In the genomic region with DNA sequence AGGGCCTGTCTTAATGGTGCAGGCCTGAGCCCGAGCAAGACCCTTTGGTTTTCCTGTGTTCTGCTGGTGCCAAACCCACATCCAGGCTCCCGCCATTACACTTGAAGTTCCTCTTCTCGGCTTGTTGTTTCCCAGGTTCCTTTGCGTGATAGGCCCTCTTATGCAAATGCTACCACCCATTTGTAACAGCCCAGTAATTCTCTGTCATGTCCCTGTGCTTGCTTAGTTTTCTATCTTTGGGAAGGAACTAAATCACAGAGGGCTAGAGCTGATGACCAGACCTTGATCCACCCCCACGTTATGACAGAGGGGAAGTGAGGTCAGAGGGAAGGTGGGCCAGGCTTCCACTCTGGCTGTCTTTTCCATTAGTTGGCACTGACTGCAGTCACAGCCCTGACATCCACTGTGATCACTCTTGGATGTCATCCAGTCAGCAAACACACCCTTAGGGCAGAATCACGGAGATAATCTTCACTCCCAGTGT, we compare ENCODE assay signal across 15 mouse cellular contexts. TPM values are rescaled to one million over a fixed set of nuclear protein-coding genes. Genes with fewer than 3 reads are reported as not detected.
DNase-seq lines count a peak whose midpoint lies in the region; ATAC-seq and TF ChIP-seq lines count a peak whose summit lies in the region.
"Had no signal": no experiment of that assay in that cellular context is flagged by ENCODE, and none has a peak within 500 bp of the region (broad histone marks: within the 10 kb centered on the region; RNA-seq: fewer than 3 reads in every experiment).

No protein-coding gene starts in this region.

- TF ChIP-seq EP300 in CH12.LX (IDR thresholded peaks at IDR 0.05; ENCODE audit: low read length) = no peak

- no peak overlapping the region for H3K27ac ChIP-seq in CH12.LX (ENCODE audit: insufficient read depth, low read depth)
- H3K27ac ChIP-seq in intestine, embryonic 15.5 days = no peak overlapping the region
- H3K27ac ChIP-seq: embryonic facial prominence, embryonic 12.5 days; forebrain, embryonic 12.5 days; hindbrain, embryonic 10.5 days; liver, embryonic 15.5 days had no signal

- 75% methylated on average over 6 of the region's 6 CpGs for WGBS in intestine, embryonic 15.5 days

- TF ChIP-seq CTCF in CH12.LX (conservative IDR thresholded peaks at IDR 0.05 in 1 of 2, IDR thresholded peaks at IDR 0.05 in 1 of 2; ENCODE audit: low read depth in 2 of 2, low read length in 2 of 2) = no peak

- intact Hi-C loops in heart, postnatal 10 days (cut with DNase I) = no loop called here
- intact Hi-C loops in heart, postnatal 25 days (cut with DNase I) = no loop called here

- TF ChIP-seq RAD21 in CH12.LX (IDR thresholded peaks at IDR 0.05; ENCODE audit: low read depth, low read length) = no peak

- H3K4me1 ChIP-seq in CH12.LX (ENCODE audit: control insufficient read depth in 1 of 2, insufficient read depth in 2 of 2) = peaks cover 0 to 13% of the 10 kb centered on the region in 2 experiments; a peak in 2 of 4 replicates
- H3K4me1 ChIP-seq in intestine, embryonic 15.5 days (replicated peaks) = no peaks in the 10 kb centered on the region
- H3K4me1 ChIP-seq: embryonic facial prominence, embryonic 12.5 days; forebrain, embryonic 12.5 days; hindbrain, embryonic 10.5 days; liver, embryonic 15.5 days had no signal

- H3K4me3 ChIP-seq in CH12.LX (replicated peaks in 1 of 3; ENCODE audit: low read depth in 2 of 3, low read length in 2 of 3, poor library complexity in 1 of 3) = no peak overlapping the region
- H3K4me3 ChIP-seq in intestine, embryonic 15.5 days (replicated peaks) = no peak overlapping the region
- H3K4me3 ChIP-seq: embryonic facial prominence, embryonic 12.5 days; forebrain, embryonic 12.5 days; hindbrain, embryonic 10.5 days; liver, embryonic 15.5 days had no signal

- H3K36me3 ChIP-seq in CH12.LX (replicated peaks in 1 of 2; ENCODE audit: control insufficient read depth in 1 of 2, insufficient read depth in 1 of 2, low read length in 1 of 2) = no peaks in the 10 kb centered on the region
- no peaks in the 10 kb centered on the region for H3K36me3 ChIP-seq in intestine, embryonic 15.5 days
- H3K36me3 ChIP-seq: embryonic facial prominence, embryonic 12.5 days; forebrain, embryonic 12.5 days; hindbrain, embryonic 10.5 days; liver, embryonic 15.5 days had no signal

- TF ChIP-seq POLR2A in CH12.LX (IDR thresholded peaks at IDR 0.05; ENCODE audit: low read depth, low read length) = no peak

- no peak for ATAC-seq in intestine, embryonic 15.5 days
- ATAC-seq: intestine, postnatal 0 days had no signal

- H3K9me3 ChIP-seq in CH12.LX (replicated peaks; ENCODE audit: low read length) = peaks cover 6% of the 10 kb centered on the region
- H3K9me3 ChIP-seq in intestine, embryonic 15.5 days = no peaks in the 10 kb centered on the region

- DNase-seq in heart, postnatal 10 days = peak; percentile 12 to 33
- no peak for DNase-seq in heart, postnatal 25 days (ENCODE audit: low spot score)
- DNase-seq in CH12.LX (ENCODE audit: extremely low read depth) = peak; percentile 40
- peak; percentile 8 to 14 for DNase-seq in adrenal gland, postnatal 36 days
- DNase-seq in lung, postnatal 4 days = peak; percentile 43
- DNase-seq in right cerebral cortex, postnatal 10 days (ENCODE audit: low spot score in 2 of 2) = no peak
- DNase-seq in cerebellum, postnatal 36 days = no peak
- DNase-seq: cerebellum, adult 11-12 months had no signal

- H3K27me3 ChIP-seq in CH12.LX (replicated peaks) = no peaks in the 10 kb centered on the region
- H3K27me3 ChIP-seq in intestine, embryonic 15.5 days (replicated peaks) = no peaks in the 10 kb centered on the region
- H3K27me3 ChIP-seq: embryonic facial prominence, embryonic 12.5 days; forebrain, embryonic 12.5 days; liver, embryonic 15.5 days had no signal

- dilution Hi-C loops in CH12.LX (cut with MboI; ENCODE audit: extremely low pct_ligation_motif_present, extremely low pct_unique_long_range_greater_than_20kb, low sequenced_read_pairs) = no loop called here

- no peaks in the 10 kb centered on the region for H3K79me2 ChIP-seq in CH12.LX (replicated peaks; ENCODE audit: control insufficient read depth, extremely low read depth, insufficient read depth, poor library complexity, severe bottlenecking)

- H3K9ac ChIP-seq in CH12.LX (ENCODE audit: insufficient read depth, low read depth) = no peak overlapping the region
- no peak overlapping the region for H3K9ac ChIP-seq in intestine, embryonic 15.5 days
- H3K9ac ChIP-seq: embryonic facial prominence, embryonic 12.5 days; forebrain, embryonic 12.5 days; liver, embryonic 15.5 days had no signal

- in situ Hi-C loops in CH12.LX (cut with MboI; ENCODE audit: low pct_ligation_motif_present, low pct_unique_long_range_greater_than_20kb, low sequenced_read_pairs) = no loop called here

- H3K4me2 ChIP-seq in CH12.LX (ENCODE audit: insufficient read depth, low read depth, poor library complexity, severe bottlenecking) = no peak overlapping the region
- H3K4me2 ChIP-seq in intestine, embryonic 15.5 days (replicated peaks) = no peak overlapping the region
- H3K4me2 ChIP-seq: embryonic facial prominence, embryonic 12.5 days; forebrain, embryonic 12.5 days; liver, embryonic 15.5 days had no signal

TF ChIP-seq in CH12.LX, 34 proteins besides CTCF, POLR2A, EP300 and RAD21:
- TF ChIP-seq KAT2A (IDR thresholded peaks at IDR 0.05; ENCODE audit: insufficient replicate concordance, low read length) (no peak), UBTF (IDR thresholded peaks at IDR 0.05; ENCODE audit: low read depth, low read length) (no peak), ZMIZ1 (IDR thresholded peaks at IDR 0.05; ENCODE audit: low read depth, low read length) (no peak), ZC3H11A (IDR thresholded peaks at IDR 0.05; ENCODE audit: low read depth, low read length) (no peak), MYC (IDR thresholded peaks at IDR 0.05; ENCODE audit: low read depth, low read length) (no peak)

RNA-seq across cellular contexts. Expression of a gene that starts 28.4 kb away (rescaled TPM):
- under 1 TPM in 1 of 2 experiments, not detected in 1; 0.12 TPM for total RNA-seq in heart, postnatal 10 days (2021)
- total RNA-seq in heart, postnatal 25 days (2021) = not detected
- 0.04 TPM in 1 of 2 replicates, not detected in the other for total RNA-seq in CH12.LX (2012; rRNA removed)
- 0.17 TPM in 1 of 2 replicates, not detected in the other for total RNA-seq in CH12.LX (2014; rRNA removed)
- polyA plus RNA-seq in CH12.LX (2012; ENCODE audit: insufficient read length, low read depth) = 0.13 TPM in 1 of 2 replicates, not detected in the other
- total RNA-seq in adrenal gland, postnatal 36 days (2021) = under 1 TPM in 1 of 2 experiments, not detected in 1; 0.17 TPM
- 0.40 and 0.68 TPM in 2 replicates for polyA plus RNA-seq in intestine, embryonic 15.5 days (2015; fragmentation: Nextera tagmentation; extraction: Ambion mirVana)
- total RNA-seq: gastrocnemius, adult 8-10 months had no signal
- polyA plus RNA-seq: hindbrain, embryonic 10.5 days had no signal

RNA-seq across cellular contexts. Expression of a gene that starts 32.8 kb away (rescaled TPM):
- under 1 TPM; 0.25 to 0.34 TPM for total RNA-seq in heart, postnatal 10 days (2021)
- total RNA-seq in heart, postnatal 25 days (2021) = not detected
- total RNA-seq in CH12.LX (2012; rRNA removed) (0.13 TPM in 1 of 2 replicates, not detected in the other), CH12.LX (2014; rRNA removed) (0.44 and 0.80 TPM in 2 replicates)
- 0.23 and 0.65 TPM in 2 replicates for polyA plus RNA-seq in CH12.LX (2012; ENCODE audit: insufficient read length, low read depth)
- 1 to 10 TPM in 1 of 2 experiments, under 1 TPM in 1; 0.82 to 1.7 TPM for total RNA-seq in adrenal gland, postnatal 36 days (2021)
- polyA plus RNA-seq in intestine, embryonic 15.5 days (2015; fragmentation: Nextera tagmentation; extraction: Ambion mirVana) = 0.16 and 0.38 TPM in 2 replicates
- total RNA-seq: gastrocnemius, adult 8-10 months had no signal
- polyA plus RNA-seq: embryonic facial prominence, embryonic 12.5 days; forebrain, embryonic 12.5 days; hindbrain, embryonic 10.5 days had no signal

RNA-seq across cellular contexts. Expression of a gene that starts 41.2 kb away (rescaled TPM):
- total RNA-seq in heart, postnatal 10 days (2021) = 10 to 100 TPM; 11.8 to 13.4 TPM
- under 1 TPM; 0.81 to 0.95 TPM for total RNA-seq in heart, postnatal 25 days (2021)
- total RNA-seq in CH12.LX (2012; rRNA removed) (13.3 and 15.0 TPM in 2 replicates), CH12.LX (2014; rRNA removed) (22.6 and 23.6 TPM in 2 replicates)
- polyA plus RNA-seq in CH12.LX (2012; ENCODE audit: insufficient read length, low read depth) = 30.5 and 35.6 TPM in 2 replicates
- 1 to 10 TPM; 3.0 to 3.5 TPM for total RNA-seq in adrenal gland, postnatal 36 days (2021)
- 34.2 and 35.8 TPM in 2 replicates for polyA plus RNA-seq in intestine, embryonic 15.5 days (2015; fragmentation: Nextera tagmentation; extraction: Ambion mirVana)
- total RNA-seq: gastrocnemius, adult 8-10 months had no signal

Comparison
In these comparisons a context has a peak if more than half of its experiments do, and no peak if none do; other contexts are left out.
1. DNase-seq: peak in heart, postnatal 10 days (2 of 2), CH12.LX (single experiment), adrenal gland, postnatal 36 days (2 of 2) and lung, postnatal 4 days (2 of 2); none in heart, postnatal 25 days (single experiment), right cerebral cortex, postnatal 10 days (0 of 2) and cerebellum, postnatal 36 days (0 of 2).